Comparison of ENCODE assay signal across 15 mouse cellular contexts in the genomic region with DNA sequence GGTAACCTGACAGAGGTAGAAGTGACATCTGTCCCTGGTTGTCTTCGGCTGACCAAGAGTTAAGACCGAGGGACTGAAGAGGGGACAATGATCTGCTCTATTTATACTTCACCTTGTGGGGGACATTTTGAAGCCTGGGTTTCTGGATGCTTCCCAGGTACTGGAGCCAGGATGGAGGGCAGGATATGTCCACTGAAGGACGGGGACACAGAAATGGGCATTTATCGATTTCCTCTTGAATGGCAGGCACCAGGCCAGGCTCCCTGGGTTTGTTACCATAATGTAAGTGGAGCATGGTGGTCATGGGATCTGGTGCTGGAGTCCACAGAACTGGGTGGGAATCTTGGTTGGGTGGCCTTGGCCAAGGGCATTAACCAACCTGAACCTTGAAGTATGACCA.
"Had no signal": no experiment of that assay in that cellular context is flagged by ENCODE, and none has a peak within 500 bp of the region (broad histone marks: within the 10 kb centered on the region; RNA-seq: fewer than 3 reads in every experiment).

No protein-coding gene starts in this region.

- H3K27me3 ChIP-seq: liver, embryonic 13.5 days; midbrain, embryonic 15.5 days; neural tube, embryonic 12.5 days had no signal

- ATAC-seq: liver, postnatal 0 days; midbrain, embryonic 15.5 days had no signal

- H3K4me1 ChIP-seq: megakaryocyte, embryonic 14.5 days had no signal

- H3K9me3 ChIP-seq: limb, embryonic 12.5 days; liver, embryonic 13.5 days; lung, embryonic 15.5 days; megakaryocyte, embryonic 14.5 days; midbrain, embryonic 15.5 days; neural tube, embryonic 12.5 days had no signal

- H3K4me2 ChIP-seq: limb, embryonic 12.5 days; liver, embryonic 13.5 days; lung, embryonic 15.5 days; midbrain, embryonic 11.5 days; midbrain, embryonic 15.5 days; neural tube, embryonic 12.5 days had no signal

- H3K27ac ChIP-seq: left cerebral cortex, adult 2 months; liver, embryonic 13.5 days; lung, embryonic 15.5 days; macrophage; midbrain, embryonic 15.5 days; neural tube, embryonic 12.5 days had no signal

- H3K9ac ChIP-seq: limb, embryonic 12.5 days; liver, embryonic 13.5 days; liver, postnatal 0 days; lung, embryonic 15.5 days; midbrain, embryonic 15.5 days; neural tube, embryonic 12.5 days had no signal

- H3K4me3 ChIP-seq: left cerebral cortex, adult 2 months; limb, embryonic 12.5 days; liver, embryonic 13.5 days; lung, embryonic 15.5 days; megakaryocyte, embryonic 14.5 days; midbrain, embryonic 15.5 days; neural tube, embryonic 12.5 days had no signal

- DNase-seq: kidney, postnatal 25 days; liver; liver, embryonic 13.5 days; liver, postnatal 0 days; lung, postnatal 14 days; thymus, adult 18-20 months; thymus, postnatal 14 days had no signal

- H3K36me3 ChIP-seq: limb, embryonic 12.5 days; liver, embryonic 13.5 days; lung, embryonic 15.5 days; midbrain, embryonic 15.5 days; neural tube, embryonic 12.5 days had no signal
